Mouse (Mus musculus): ENCODE measurements around the gene Imp3.
A peak's percentile ranks its signal among the peaks of the same experiment; 100 is the strongest.
"Not testable (repeated sequence)": the region's sequence is repeated elsewhere in the genome, so short reads cannot be mapped to it uniquely, and the experiment has no call there.

Gene Imp3

GRCm38 (mm10) chr9:56923841-56924650, 13.2 kb upstream of the Imp3 start:
- no peak for DNase-seq (ENCODE audit: low spot score)

DNA sequence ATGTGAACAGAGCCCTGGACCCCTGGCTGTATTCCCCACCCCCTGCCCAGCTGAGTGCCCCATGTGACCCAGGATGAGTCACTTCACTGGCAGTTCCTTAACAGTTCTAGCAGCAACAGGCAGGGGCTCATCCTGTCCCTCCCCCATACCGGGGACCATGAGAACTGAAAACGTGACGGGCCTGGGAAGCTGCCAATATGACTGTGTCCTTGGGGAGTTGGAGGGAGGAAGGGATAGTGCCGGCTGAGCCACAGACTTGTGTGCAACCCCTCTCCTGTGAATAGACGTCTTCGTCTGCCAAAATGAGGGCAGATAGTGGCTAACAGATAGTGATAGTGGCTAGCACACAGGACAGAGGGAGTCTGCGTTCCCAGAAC, 12.6 kb upstream of the Imp3 start:
- DNase-seq (ENCODE audit: low spot score), result peak; percentile 47

DNA sequence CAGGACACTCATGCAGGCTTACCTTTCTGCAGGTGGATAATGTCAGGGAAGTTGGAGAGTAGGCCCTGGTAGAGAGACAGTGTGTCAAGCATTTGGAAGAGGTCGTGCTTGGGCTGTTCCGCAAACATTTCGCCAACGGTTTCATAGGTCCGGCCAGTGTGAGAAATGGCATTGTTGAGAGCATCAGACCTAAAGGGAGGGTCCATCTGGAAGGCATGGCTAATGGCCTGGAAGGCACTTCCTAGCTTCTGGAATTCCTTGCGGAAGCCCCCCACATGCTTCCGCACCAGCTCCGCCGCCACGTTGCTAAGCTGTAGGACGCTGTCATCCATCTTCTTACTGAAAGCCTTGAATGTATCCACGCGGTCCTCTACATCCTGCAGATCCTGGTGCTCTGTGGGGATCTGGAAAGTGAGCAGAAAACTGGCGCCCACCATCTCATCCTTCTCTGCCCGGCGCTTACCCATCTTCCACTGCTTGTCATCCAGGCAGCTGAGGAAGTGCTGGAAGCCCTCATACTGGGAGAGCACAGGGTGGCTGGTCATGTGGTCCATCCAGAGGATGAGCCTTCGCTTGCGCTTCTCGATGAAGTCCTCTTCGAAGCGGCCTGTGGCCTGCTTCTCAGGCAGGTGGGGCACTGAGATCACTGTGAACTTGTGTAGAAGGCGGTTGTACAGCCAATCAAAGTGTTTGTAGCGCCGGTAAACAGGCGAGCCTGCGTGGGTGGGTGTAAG, 11.8 kb upstream of the Imp3 start:
- DNase-seq (ENCODE audit: low spot score), result no peak

- DNase-seq (ENCODE audit: low spot score), result no peak
Measured at GRCm38 (mm10) chr9:56926025-56926360, 11.3 kb upstream of the Imp3 start.

DNA sequence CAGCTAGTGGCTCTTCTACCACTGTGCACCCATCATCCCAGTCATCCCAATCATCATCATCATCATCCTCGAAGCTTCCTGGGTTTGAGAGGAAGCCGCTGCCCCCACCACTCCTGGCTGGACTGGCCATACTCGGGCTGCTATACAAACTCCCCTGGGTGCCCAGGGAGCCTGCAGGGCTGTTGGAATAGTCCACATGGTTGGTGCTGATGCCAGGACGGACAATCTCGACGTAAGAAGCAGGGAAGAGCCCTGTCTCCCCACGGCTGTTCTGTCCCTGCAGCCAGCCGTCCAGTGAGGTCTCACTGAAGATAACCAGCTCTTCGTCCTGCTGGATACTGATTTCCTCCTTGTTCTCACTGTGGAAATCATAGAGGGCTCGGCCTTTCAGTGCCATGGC, 10.9 kb upstream of the Imp3 start:
- no peak for DNase-seq (ENCODE audit: low spot score)

GRCm38 (mm10) chr9:56927191-56928012, 9.9 kb upstream of the Imp3 start:
- peak; percentile 69 for DNase-seq (ENCODE audit: low spot score)

- peak; percentile 93 for DNase-seq (ENCODE audit: low spot score)
Measured at GRCm38 (mm10) chr9:56928041-56928811, 9.0 kb upstream of the Imp3 start, which contains the start of gene Snx33. Gene Snx33, minus strand, starts transcription at chr9:56928371.

- DNase-seq (ENCODE audit: low spot score), result no peak
Measured at GRCm38 (mm10) chr9:56929496-56929895, 7.8 kb upstream of the Imp3 start.

DNA sequence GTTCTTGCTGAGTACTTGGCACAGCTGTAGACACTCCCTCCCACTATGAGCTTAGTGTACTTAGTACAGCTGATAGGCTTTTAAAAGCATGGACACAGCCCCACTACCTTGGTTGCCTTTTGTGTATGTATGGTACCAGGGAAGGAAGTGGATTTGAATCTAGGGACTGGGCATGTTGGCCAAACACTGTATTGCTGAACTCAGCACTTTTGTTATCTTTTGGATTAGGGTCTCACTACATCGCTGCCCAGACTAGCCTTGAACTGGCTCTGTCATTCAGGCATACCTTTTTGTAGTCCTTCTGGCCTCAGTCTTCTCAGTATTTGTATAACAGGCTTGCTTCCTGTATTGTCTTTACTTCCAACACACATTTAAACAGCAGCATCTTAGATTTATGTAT, 6.7 kb upstream of the Imp3 start:
- no peak for DNase-seq (ENCODE audit: low spot score)

DNA sequence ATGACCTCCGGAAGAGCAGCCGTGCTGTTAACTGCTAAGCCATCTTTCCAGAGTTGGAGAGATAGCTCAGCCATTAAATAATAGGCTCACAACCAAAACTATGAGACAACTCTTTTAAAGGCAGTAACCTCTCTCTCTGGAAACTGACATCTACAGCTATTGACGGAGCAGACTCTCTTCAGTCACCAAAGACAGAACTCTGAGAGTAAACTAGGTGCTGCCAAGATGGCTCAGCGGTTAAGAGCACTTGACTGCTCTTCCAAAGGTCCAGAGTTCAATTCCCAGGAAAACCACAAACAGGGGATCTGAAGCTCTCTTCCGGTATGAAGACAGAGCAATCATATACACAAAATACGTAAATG, 433 bp upstream of the Imp3 start:
- no peak for DNase-seq (ENCODE audit: low spot score)

- DNase-seq (ENCODE audit: low spot score), result peak; percentile 33
Measured at GRCm38 (mm10) chr9:56938374-56938773, 1.1 kb downstream of the Imp3 start.

GRCm38 (mm10) chr9:56947481-56947880, 10.2 kb downstream of the Imp3 start:
- peak; percentile 64 for DNase-seq (ENCODE audit: low spot score)

DNA sequence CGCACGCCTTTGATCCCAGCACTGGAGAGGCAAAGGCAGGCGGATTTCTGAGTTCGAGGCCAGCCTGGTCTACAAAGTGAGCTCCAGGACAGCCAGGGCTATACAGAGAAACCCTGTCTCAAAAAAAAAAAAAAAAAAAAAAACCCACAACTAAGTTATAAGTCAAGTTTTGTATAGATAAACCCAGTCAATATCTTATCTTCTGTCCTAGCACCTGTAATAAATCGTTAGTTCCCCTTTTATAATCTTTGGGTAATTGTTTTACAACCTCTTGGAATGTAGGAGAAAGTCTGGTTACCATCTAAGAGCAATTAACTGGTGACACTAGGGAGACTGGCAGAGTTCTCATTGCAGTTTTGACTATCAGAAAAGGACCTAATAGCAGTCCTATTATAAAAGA, 11.4 kb downstream of the Imp3 start:
- not testable (repeated sequence) for DNase-seq (ENCODE audit: low spot score)

DNA sequence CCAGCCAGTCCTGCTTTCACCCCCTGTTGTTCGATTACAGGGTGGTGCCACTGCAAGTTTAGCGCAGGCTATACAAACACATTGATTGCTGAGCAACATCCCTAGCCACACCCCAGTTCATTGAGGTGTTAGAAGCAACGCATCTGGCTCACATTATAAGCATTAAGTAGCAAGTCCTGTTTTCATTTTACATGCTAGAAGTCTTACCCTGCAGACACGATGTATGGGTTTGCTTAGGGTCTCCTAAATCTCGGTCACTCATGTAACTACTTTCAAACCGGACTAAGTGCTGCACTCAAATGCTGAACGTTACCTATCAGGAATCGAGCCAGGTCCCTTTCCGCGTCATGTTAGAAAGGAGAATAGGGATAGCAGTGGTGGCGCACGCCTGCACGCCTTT, 12.5 kb downstream of the Imp3 start:
- DNase-seq (ENCODE audit: low spot score), result peak; percentile 53

DNA sequence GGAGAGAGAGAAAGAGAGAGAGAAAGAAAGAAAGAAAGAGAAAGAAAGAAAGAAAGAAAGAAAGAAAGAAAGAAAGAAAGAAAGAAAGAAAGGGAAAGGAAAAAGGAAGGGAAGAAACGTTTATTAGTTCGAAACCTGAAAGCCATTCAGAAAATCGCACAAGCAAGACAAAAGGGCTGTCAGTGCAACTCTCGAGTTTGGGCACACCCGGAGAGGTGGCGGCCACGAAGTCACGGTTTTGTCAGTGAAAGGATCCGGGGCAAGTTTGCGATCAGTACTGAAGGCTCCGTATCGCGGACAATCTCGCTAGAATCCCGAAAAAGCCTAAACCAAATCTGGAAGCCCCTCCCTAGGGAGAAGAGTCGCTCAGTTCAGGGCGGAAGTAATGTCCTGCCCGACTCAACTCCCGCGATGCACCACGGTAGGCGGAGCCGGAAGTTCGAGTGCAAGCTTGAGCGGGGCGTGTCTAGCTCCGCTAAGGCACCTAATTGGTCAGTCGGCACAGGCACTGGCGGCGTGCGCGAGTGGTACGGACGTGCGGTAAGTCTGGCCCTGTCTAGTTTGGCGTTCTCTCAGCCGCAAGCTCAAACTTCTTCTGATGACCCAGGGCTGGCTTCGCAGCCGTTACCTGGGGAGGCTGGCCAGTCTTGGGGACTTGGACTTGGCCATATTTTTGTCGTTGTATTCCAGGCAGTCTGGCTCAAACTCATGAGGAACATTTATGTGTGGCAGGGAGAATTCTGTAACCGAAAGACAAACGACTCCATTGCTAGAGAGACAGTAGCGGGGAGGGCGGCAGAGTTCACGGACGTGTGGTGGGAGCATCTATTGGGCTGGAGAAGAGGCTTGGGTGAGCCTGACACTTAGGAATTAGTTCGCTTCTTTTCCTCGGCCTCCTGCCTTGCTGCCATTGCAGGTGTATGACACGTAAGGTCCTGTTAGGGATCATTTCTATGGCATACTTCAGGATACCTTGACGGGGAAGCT, 13.4 kb downstream of the Imp3 start, which contains the start of gene Snupn:
Gene Snupn, plus strand, starts transcription at position 465 of the 987 bp plus-strand sequence.
- DNase-seq (ENCODE audit: low spot score), result peak; percentile 100

- DNase-seq (ENCODE audit: low spot score), result no peak
Measured at GRCm38 (mm10) chr9:56953562-56953961, 16.3 kb downstream of the Imp3 start.

GRCm38 (mm10) chr9:56956966-56957675, 19.8 kb downstream of the Imp3 start:
- peak; percentile 6 for DNase-seq (ENCODE audit: low spot score)

GRCm38 (mm10) chr9:56958689-56959088, 21.4 kb downstream of the Imp3 start:
- DNase-seq (ENCODE audit: low spot score), result no peak

DNA sequence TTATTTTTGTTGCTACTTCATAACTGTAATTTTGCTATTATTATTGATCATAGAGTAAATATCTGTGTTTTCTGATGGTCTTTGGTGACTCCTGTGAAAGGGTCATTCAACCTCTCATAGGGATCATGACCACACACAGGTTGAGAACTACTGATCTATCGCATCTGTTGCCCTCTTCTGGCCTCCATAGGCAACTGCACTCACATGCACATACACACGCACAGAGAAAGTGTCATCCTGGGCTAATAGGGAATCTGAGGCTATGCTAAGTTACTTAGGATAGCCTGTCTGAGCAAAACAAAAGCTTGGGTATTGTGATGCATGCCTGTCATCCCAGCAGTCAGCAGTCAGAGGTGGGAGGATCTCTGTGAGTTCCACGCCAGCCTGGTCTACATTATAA, 24.3 kb downstream of the Imp3 start:
- DNase-seq (ENCODE audit: low spot score), result peak; percentile 4

DNA sequence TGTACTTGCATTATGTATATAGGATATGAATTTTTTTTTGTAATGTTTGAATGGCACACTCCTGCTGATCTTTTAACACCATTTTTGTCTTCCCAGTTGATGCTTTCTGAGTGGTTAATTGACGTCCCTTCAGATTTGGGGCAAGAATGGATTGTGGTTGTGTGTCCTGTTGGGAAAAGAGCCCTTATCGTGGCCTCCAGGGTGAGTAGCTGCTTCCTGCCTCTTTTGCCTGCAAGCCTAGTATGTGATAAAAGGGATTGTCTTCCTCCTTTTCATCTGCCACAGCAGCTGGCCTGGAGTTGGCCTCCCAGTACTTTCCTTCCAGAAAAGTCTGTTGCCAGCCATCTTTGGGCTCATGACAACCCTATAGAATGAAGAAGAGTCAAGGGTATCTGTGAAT, 32.9 kb downstream of the Imp3 start:
- no peak for DNase-seq (ENCODE audit: low spot score)

All from embryo, embryonic 10.5 days (tissue).